Mouse (Mus musculus) intestine, embryonic 15.5 days (tissue): ENCODE measurements at regions not wholly inside any gene's neighbourhood (a gene's known extent, or its start where the extent isn't known, plus 50 kb on each side); places are given as distances from the start of the nearest gene placed in this dataset.

Source experiments
- ATAC-seq: fragments of 200-750 bp; cut with Nextera tagmentation; 2 replicates; pipeline ENCODE4 v1.8.0; 2017; ENCODE audit warnings: moderate TSS enrichment, moderate library complexity
- H3K27ac ChIP-seq: fragments of 300-500 bp; sonication (generic); 2 replicates; pipeline ENCODE4 v1.5.1; 2015; ENCODE audit warnings: mild to moderate bottlenecking, inconsistent platforms
- H3K27me3 ChIP-seq: fragments of 300-500 bp; sonication (generic); replicated peaks from 2 replicates; pipeline ENCODE4 v1.6.1; 2015; ENCODE audit warnings: inconsistent platforms
- H3K36me3 ChIP-seq: fragments of 300-500 bp; sonication (generic); 2 replicates; pipeline ENCODE4 v1.6.1; 2015; ENCODE audit warnings: inconsistent platforms
- H3K4me1 ChIP-seq: fragments of 300-500 bp; sonication (generic); replicated peaks from 2 replicates; pipeline ENCODE4 v1.6.1; 2015; ENCODE audit warnings: inconsistent platforms
- H3K4me2 ChIP-seq: fragments of 300-500 bp; sonication (generic); replicated peaks from 2 replicates; pipeline ENCODE4 v1.6.1; 2015; ENCODE audit warnings: mild to moderate bottlenecking, inconsistent platforms
- H3K4me3 ChIP-seq: fragments of 300-500 bp; sonication (generic); replicated peaks from 2 replicates; pipeline ENCODE4 v1.5.1; 2015; ENCODE audit warnings: inconsistent platforms
- H3K9ac ChIP-seq: fragments of 300-500 bp; sonication (generic); 2 replicates; pipeline ENCODE4 v1.6.1; 2015; ENCODE audit warnings: inconsistent platforms
- H3K9me3 ChIP-seq: fragments of 300-500 bp; sonication (generic); 2 replicates; pipeline ENCODE4 v1.6.1; 2016; ENCODE audit warnings: inconsistent platforms
- WGBS: fragments of 180-500 bp; shearing (Covaris S2); methylation state at CpG from one replicate; pipeline ENCODE4 v1.1.7; 2015; 5-methylcytosine and 5-hydroxymethylcytosine counted together

- H3K27me3 ChIP-seq, result no peaks in the 10 kb centered on the region
- H3K36me3 ChIP-seq, result no peaks in the 10 kb centered on the region
- no peaks in the 10 kb centered on the region for H3K4me1 ChIP-seq
- no peak overlapping the region for H3K27ac ChIP-seq
- H3K9me3 ChIP-seq, result no peaks in the 10 kb centered on the region
- 67% methylated on average over 6 of the region's 6 CpGs for WGBS
- no peak overlapping the region for H3K4me2 ChIP-seq
- ATAC-seq, result no peak
- no peak overlapping the region for H3K4me3 ChIP-seq
- H3K9ac ChIP-seq, result no peak overlapping the region
Observed at GRCm38 (mm10) chr9:43661646-43662045, 82.1 kb upstream of the Nectin1 start.

GRCm38 (mm10) chr9:43667386-43667785 lies 76.4 kb upstream of the Nectin1 start:
- H3K4me2 ChIP-seq, result no peak overlapping the region
- no peaks in the 10 kb centered on the region for H3K4me1 ChIP-seq
- no peak overlapping the region for H3K27ac ChIP-seq
- H3K9ac ChIP-seq, result no peak overlapping the region
- no peaks in the 10 kb centered on the region for H3K9me3 ChIP-seq
- no peaks in the 10 kb centered on the region for H3K36me3 ChIP-seq
- WGBS, result 77% methylated on average over 6 of the region's 6 CpGs
- no peak overlapping the region for H3K4me3 ChIP-seq
- H3K27me3 ChIP-seq, result 0 out of 2 replicates have a peak, but pooled peaks cover 3% of the 10 kb centered on the region
- no peak for ATAC-seq

GRCm38 (mm10) chr9:43667974-43668373 lies 75.8 kb upstream of the Nectin1 start:
- ATAC-seq, result no peak

GRCm38 (mm10) chr9:43668731-43669130 lies 75.1 kb upstream of the Nectin1 start:
- ATAC-seq, result no peak
- 65% methylated on average over 7 of the region's 7 CpGs for WGBS
- Histone ChIP-seq H3K27ac (no peak overlapping the region), H3K9me3 (no peaks in the 10 kb centered on the region), H3K27me3 (0 out of 2 replicates have a peak, but pooled peaks cover 3% of the 10 kb centered on the region), H3K9ac (no peak overlapping the region), H3K4me3 (no peak overlapping the region), H3K36me3 (no peaks in the 10 kb centered on the region), H3K4me2 (no peak overlapping the region), H3K4me1 (no peaks in the 10 kb centered on the region)

More at GRCm38 (mm10) chr9:43667974-43668373, 75.8 kb upstream of the Nectin1 start:
- Histone ChIP-seq H3K9ac (no peak overlapping the region), H3K36me3 (no peaks in the 10 kb centered on the region), H3K4me2 (no peak overlapping the region), H3K27ac (no peak overlapping the region), H3K4me1 (no peaks in the 10 kb centered on the region), H3K9me3 (no peaks in the 10 kb centered on the region), H3K4me3 (no peak overlapping the region), H3K27me3 (0 out of 2 replicates have a peak, but pooled peaks cover 3% of the 10 kb centered on the region)
- 71% methylated on average over 4 of the region's 4 CpGs for WGBS

- Histone ChIP-seq H3K27me3 (0 out of 2 replicates have a peak, but pooled peaks cover 3% of the 10 kb centered on the region), H3K4me3 (no peak overlapping the region), H3K9ac (no peak overlapping the region), H3K27ac (no peak overlapping the region), H3K4me2 (no peak overlapping the region), H3K9me3 (no peaks in the 10 kb centered on the region), H3K36me3 (no peaks in the 10 kb centered on the region), H3K4me1 (no peaks in the 10 kb centered on the region)
- WGBS, result 64% methylated on average over 5 of the region's 5 CpGs
- no peak for ATAC-seq
Observed at GRCm38 (mm10) chr9:43670563-43670962, 73.2 kb upstream of the Nectin1 start.

GRCm38 (mm10) chr9:43673171-43673680 lies 70.6 kb upstream of the Nectin1 start:
- Histone ChIP-seq H3K4me2 (no peak overlapping the region), H3K27me3 (peaks cover 5% of the 10 kb centered on the region; the same call in 1 of the 2 replicates), H3K9ac (no peak overlapping the region), H3K4me1 (no peaks in the 10 kb centered on the region), H3K4me3 (no peak overlapping the region), H3K27ac (no peak overlapping the region), H3K36me3 (no peaks in the 10 kb centered on the region), H3K9me3 (no peaks in the 10 kb centered on the region)
- 44% methylated on average over 4 of the region's 4 CpGs for WGBS
- ATAC-seq, result no peak

GRCm38 (mm10) chr9:43674321-43674720 lies 69.5 kb upstream of the Nectin1 start:
- no peak overlapping the region for H3K4me3 ChIP-seq
- no peak overlapping the region for H3K27ac ChIP-seq
- no peak for ATAC-seq
- H3K36me3 ChIP-seq, result no peaks in the 10 kb centered on the region
- no peaks in the 10 kb centered on the region for H3K4me1 ChIP-seq
- H3K9me3 ChIP-seq, result no peaks in the 10 kb centered on the region
- H3K27me3 ChIP-seq, result peaks cover 9% of the 10 kb centered on the region; the same call in 1 of the 2 replicates
- no peak overlapping the region for H3K9ac ChIP-seq
- no peak overlapping the region for H3K4me2 ChIP-seq
- WGBS, result 30% methylated on average over 8 of the region's 8 CpGs

GRCm38 (mm10) chr9:43676011-43676410 lies 67.8 kb upstream of the Nectin1 start:
- H3K27ac ChIP-seq, result no peak overlapping the region
- H3K27me3 ChIP-seq, result peaks cover 8% of the 10 kb centered on the region; the same call in 1 of the 2 replicates
- H3K4me3 ChIP-seq, result no peak overlapping the region
- H3K4me1 ChIP-seq, result 0 out of 2 replicates have a peak, but pooled peaks cover 4% of the 10 kb centered on the region
- no peaks in the 10 kb centered on the region for H3K9me3 ChIP-seq
- whole genome bisulfite sequencing, result 70% methylated on average over 2 of the region's 2 CpGs
- no peak overlapping the region for H3K4me2 ChIP-seq
- no peak for ATAC-seq
- H3K9ac ChIP-seq, result no peak overlapping the region
- H3K36me3 ChIP-seq, result no peaks in the 10 kb centered on the region

GRCm38 (mm10) chr9:43679331-43679730 lies 64.5 kb upstream of the Nectin1 start:
- 41% methylated on average over 17 of the region's 17 CpGs for WGBS
- no peak for ATAC-seq
- Histone ChIP-seq H3K4me2 (no peak overlapping the region), H3K27me3 (peaks cover 7% of the 10 kb centered on the region; the same call in 1 of the 2 replicates), H3K27ac (no peak overlapping the region), H3K9ac (no peak overlapping the region), H3K36me3 (no peaks in the 10 kb centered on the region), H3K4me1 (0 out of 2 replicates have a peak, but pooled peaks cover 4% of the 10 kb centered on the region), H3K4me3 (no peak overlapping the region), H3K9me3 (no peaks in the 10 kb centered on the region)

- Histone ChIP-seq H3K4me3 (no peak overlapping the region), H3K36me3 (no peaks in the 10 kb centered on the region), H3K4me2 (no peak overlapping the region), H3K9me3 (no peaks in the 10 kb centered on the region), H3K27ac (no peak overlapping the region), H3K27me3 (0 out of 2 replicates have a peak, but pooled peaks cover 5% of the 10 kb centered on the region), H3K9ac (no peak overlapping the region), H3K4me1 (0 out of 2 replicates have a peak, but pooled peaks cover 4% of the 10 kb centered on the region)
- WGBS, result 49% methylated on average over 3 of the region's 3 CpGs
- no peak for ATAC-seq
Observed at GRCm38 (mm10) chr9:43681317-43681716, 62.5 kb upstream of the Nectin1 start.

GRCm38 (mm10) chr9:43682102-43682501 lies 61.7 kb upstream of the Nectin1 start:
- no peak overlapping the region for H3K4me3 ChIP-seq
- 0 out of 2 replicates have a peak, but pooled peaks cover 5% of the 10 kb centered on the region for H3K27me3 ChIP-seq
- H3K4me1 ChIP-seq, result 0 out of 2 replicates have a peak, but pooled peaks cover 4% of the 10 kb centered on the region
- WGBS, result 58% methylated on average over 5 of the region's 5 CpGs
- H3K36me3 ChIP-seq, result no peaks in the 10 kb centered on the region
- ATAC-seq, result no peak
- no peak overlapping the region for H3K9ac ChIP-seq
- H3K4me2 ChIP-seq, result no peak overlapping the region
- H3K9me3 ChIP-seq, result no peaks in the 10 kb centered on the region
- H3K27ac ChIP-seq, result no peak overlapping the region

- Histone ChIP-seq H3K27me3 (no peaks in the 10 kb centered on the region), H3K4me3 (no peak overlapping the region), H3K9ac (no peak overlapping the region), H3K36me3 (no peaks in the 10 kb centered on the region), H3K9me3 (no peaks in the 10 kb centered on the region), H3K27ac (no peak overlapping the region), H3K4me1 (0 out of 2 replicates have a peak, but pooled peaks cover 2% of the 10 kb centered on the region), H3K4me2 (no peak overlapping the region)
- WGBS, result 86% methylated on average over 5 of the region's 5 CpGs
- ATAC-seq, result no peak
Observed at GRCm38 (mm10) chr9:43684596-43684995, 59.2 kb upstream of the Nectin1 start.

- H3K9me3 ChIP-seq, result no peaks in the 10 kb centered on the region
- H3K4me3 ChIP-seq, result no peak overlapping the region
- no peaks in the 10 kb centered on the region for H3K36me3 ChIP-seq
- no peak overlapping the region for H3K27ac ChIP-seq
- no peak overlapping the region for H3K9ac ChIP-seq
- no peaks in the 10 kb centered on the region for H3K4me1 ChIP-seq
- no peak overlapping the region for H3K4me2 ChIP-seq
- WGBS, result 84% methylated on average over 1 of the region's 1 CpGs
- no peaks in the 10 kb centered on the region for H3K27me3 ChIP-seq
- ATAC-seq, result no peak
Observed at GRCm38 (mm10) chr9:43692015-43692414, 51.8 kb upstream of the Nectin1 start.
